Mouse (Mus musculus) spleen, adult 2 months (tissue): ENCODE results near the gene 2700081O15Rik. TPM values are rescaled to one million over a fixed set of nuclear protein-coding genes. Genes with fewer than 3 reads are reported as not detected.

Source experiments
- DNase-seq, 2 experiments: peaks; one replicate each; pipeline versions ENCODE4 v3.0.0 to v3.0.0-alpha.2; 2012 to 2021; ENCODE audit warnings: low spot score in 2 of 2, low read depth in 1 of 2
- H3K27ac ChIP-seq: fragments of 200-500 bp; 2 replicates; pipeline ENCODE4 v1.5.1; 2012; ENCODE audit warnings: low read length, inconsistent platforms; ENCODE audit not compliant: insufficient read depth
- H3K27me3 ChIP-seq: fragments of 200-500 bp; 2 replicates; pipeline ENCODE4 v1.6.1; 2012; ENCODE audit warnings: mild to moderate bottlenecking, moderate library complexity, low read length, inconsistent platforms; ENCODE audit not compliant: control insufficient read depth, insufficient read depth
- H3K36me3 ChIP-seq: fragments of 200-500 bp; 2 replicates; pipeline ENCODE4 v1.6.1; 2012; ENCODE audit warnings: mild to moderate bottlenecking, low read length, inconsistent platforms; ENCODE audit not compliant: control insufficient read depth, insufficient read depth
- H3K4me1 ChIP-seq: fragments of 200-500 bp; 2 replicates; pipeline ENCODE4 v1.6.1; 2011; ENCODE audit warnings: inconsistent platforms; ENCODE audit not compliant: control insufficient read depth, insufficient read depth, insufficient read length
- H3K4me3 ChIP-seq: fragments of 200-500 bp; 2 replicates; pipeline ENCODE4 v1.5.1; 2011; ENCODE audit warnings: mild to moderate bottlenecking, inconsistent platforms; ENCODE audit not compliant: insufficient read depth, insufficient read length; ENCODE audit errors: extremely low read depth
- CTCF ChIP-seq: fragments of 200-500 bp; IDR thresholded peaks from 2 replicates; pipeline ENCODE4 v1.5.1; 2011; ENCODE audit warnings: mild to moderate bottlenecking, inconsistent platforms; ENCODE audit not compliant: insufficient read depth, insufficient read length, insufficient replicate concordance; ENCODE audit errors: extremely low read depth
- POLR2A ChIP-seq: fragments of 200-500 bp; IDR thresholded peaks from 2 replicates; pipeline ENCODE4 v1.6.1; 2011; ENCODE audit warnings: low read depth, low read length, inconsistent platforms
- WGBS: fragments of 180-500 bp; shearing (Covaris S2); methylation state at CpG from one replicate; pipeline ENCODE4 v1.1.7; 2018; 5-methylcytosine and 5-hydroxymethylcytosine counted together
- polyA plus RNA-seq: library from polyadenylated mRNA; depleted of rRNA; stranded (reverse); fragments of >200 nt; gene quantifications from 2 replicates; pipeline ENCODE4 v1.2.3, GENCODE M21; 2012

Gene 2700081O15Rik
- polyA plus RNA-seq, 1 experiment, result 10.1 TPM

GRCm38 (mm10) chr19:7404623-7405229 is 12.7 kb upstream of the 2700081O15Rik start:
- TF ChIP-seq CTCF (no peak), POLR2A (no peak)
- no peaks in the 10 kb centered on the region for H3K27me3 ChIP-seq
- H3K4me3 ChIP-seq, result no peak overlapping the region
- DNase-seq, result no peak
- no peaks in the 10 kb centered on the region for H3K36me3 ChIP-seq
- 62% methylated on average over 9 of the region's 9 CpGs for WGBS
- no peaks in the 10 kb centered on the region for H3K4me1 ChIP-seq
- no peak overlapping the region for H3K27ac ChIP-seq

- no peak for DNase-seq
- Histone ChIP-seq H3K4me1 (peaks cover 2% of the 10 kb centered on the region; the same call in 1 of the 2 replicates), H3K27me3 (peaks cover 7% of the 10 kb centered on the region), H3K27ac (no peak overlapping the region), H3K36me3 (no peaks in the 10 kb centered on the region), H3K4me3 (no peak overlapping the region)
- WGBS, result 88% methylated on average over 2 of the region's 2 CpGs
- no peak for TF ChIP-seq POLR2A
These were observed 5.1 kb upstream of the 2700081O15Rik start for GRCm38 (mm10) chr19:7412361-7412760.

GRCm38 (mm10) chr19:7415916-7416833 is 1.2 kb upstream of the 2700081O15Rik start:
- H3K4me3 ChIP-seq, result peak overlapping the region; percentile 66; the same call in 1 of the 2 replicates
- H3K4me1 ChIP-seq, result peaks cover 2% of the 10 kb centered on the region
- WGBS, result 54% methylated on average over 22 of the region's 22 CpGs
- H3K27ac ChIP-seq, result no peak overlapping the region
- no peaks in the 10 kb centered on the region for H3K36me3 ChIP-seq
- H3K27me3 ChIP-seq, result peaks cover 11% of the 10 kb centered on the region
- TF ChIP-seq CTCF (no peak), POLR2A (no peak)
- DNase-seq, result no peak

GRCm38 (mm10) chr19:7417911-7418849 is 755 bp downstream of the 2700081O15Rik start:
- no peak for TF ChIP-seq POLR2A
- TF ChIP-seq CTCF, result peak; percentile 87
- H3K4me1 ChIP-seq, result peaks cover 2% of the 10 kb centered on the region
- peak overlapping the region; percentile 63 for H3K4me3 ChIP-seq
- peaks cover 11% of the 10 kb centered on the region for H3K27me3 ChIP-seq
- peak; percentile 27 to 62 for DNase-seq
- no peaks in the 10 kb centered on the region; the same call in 1 of the 2 replicates for H3K36me3 ChIP-seq
- WGBS, result 2% methylated on average over 55 of the region's 59 CpGs
- no peak overlapping the region for H3K27ac ChIP-seq

GRCm38 (mm10) chr19:7419134-7419533 is 1.7 kb downstream of the 2700081O15Rik start:
- Histone ChIP-seq H3K36me3 (peaks cover 2% of the 10 kb centered on the region; the same call in 1 of the 2 replicates), H3K4me3 (no peak overlapping the region), H3K27ac (no peak overlapping the region), H3K4me1 (peaks cover 2% of the 10 kb centered on the region), H3K27me3 (peaks cover 11% of the 10 kb centered on the region)
- no peak for DNase-seq
- WGBS, result 57% methylated on average over 6 of the region's 6 CpGs
- TF ChIP-seq POLR2A (no peak), CTCF (no peak)

GRCm38 (mm10) chr19:7420108-7420507 is 2.7 kb downstream of the 2700081O15Rik start:
- Histone ChIP-seq H3K36me3 (peaks cover 3% of the 10 kb centered on the region; the same call in 1 of the 2 replicates), H3K4me3 (no peak overlapping the region), H3K27ac (no peak overlapping the region), H3K4me1 (peaks cover 2% of the 10 kb centered on the region), H3K27me3 (peaks cover 11% of the 10 kb centered on the region)
- WGBS, result 74% methylated on average over 12 of the region's 12 CpGs
- DNase-seq, result no peak
- TF ChIP-seq POLR2A (no peak), CTCF (no peak)
